Mouse (Mus musculus) stomach, postnatal 0 days (tissue): ENCODE measurements at regions not wholly inside any gene's neighbourhood (a gene's known extent, or its start where the extent isn't known, plus 50 kb on each side); places are given as distances from the start of the nearest gene placed in this dataset.

Experiments
- ATAC-seq: fragments of 200-750 bp; cut with Nextera tagmentation; 2 replicates; pipeline ENCODE4 v1.8.0; 2017; ENCODE audit not compliant: low FRiP score, low TSS enrichment
- DNase-seq: peaks from one replicate; pipeline ENCODE4 v3.0.0-alpha.2; 2016; ENCODE audit warnings: low spot score
- H3K27ac ChIP-seq: fragments of 300-500 bp; sonication (generic); replicated peaks from 2 replicates; pipeline ENCODE4 v1.5.1; 2014; ENCODE audit warnings: mild to moderate bottlenecking, control low read depth
- H3K27me3 ChIP-seq: fragments of 300-500 bp; sonication (generic); 2 replicates; pipeline ENCODE4 v1.6.1; 2014; ENCODE audit warnings: low read length; ENCODE audit not compliant: control insufficient read depth, insufficient read depth
- H3K36me3 ChIP-seq: fragments of 300-500 bp; sonication (generic); 2 replicates; pipeline ENCODE4 v1.6.1; 2014; ENCODE audit warnings: low read length, mixed read lengths; ENCODE audit not compliant: control insufficient read depth, insufficient read depth
- H3K4me1 ChIP-seq: fragments of 300-500 bp; sonication (generic); replicated peaks from 2 replicates; pipeline ENCODE4 v1.6.1; 2014; ENCODE audit warnings: antibody characterized with exemption; ENCODE audit not compliant: control insufficient read depth, insufficient read depth
- H3K4me2 ChIP-seq: fragments of 300-500 bp; sonication (generic); replicated peaks from 2 replicates; pipeline ENCODE4 v1.6.1; 2014; ENCODE audit warnings: low read depth, mild to moderate bottlenecking, control low read depth, moderate library complexity
- H3K4me3 ChIP-seq: fragments of 300-500 bp; sonication (generic); 2 replicates; pipeline ENCODE4 v1.5.1; 2014; ENCODE audit warnings: low read depth, low read length, control low read depth
- H3K9ac ChIP-seq: fragments of 300-500 bp; sonication (generic); 2 replicates; pipeline ENCODE4 v1.6.1; 2014; ENCODE audit warnings: mild to moderate bottlenecking, low read length, control low read depth, mixed read lengths
- H3K9me3 ChIP-seq: fragments of 300-500 bp; sonication (generic); 2 replicates; pipeline ENCODE4 v1.6.1; 2016; ENCODE audit warnings: low read length; ENCODE audit not compliant: control insufficient read depth
- CTCF ChIP-seq: IDR thresholded peaks from 2 replicates; pipeline ENCODE4 v1.5.1; 2016; ENCODE audit warnings: antibody characterized with exemption, low read depth, mild to moderate bottlenecking, moderate library complexity
- EP300 ChIP-seq: optimal IDR thresholded peaks from 2 replicates; pipeline ENCODE3; 2016; ENCODE audit warnings: antibody characterized with exemption
- WGBS: fragments of 180-500 bp; shearing (Covaris S2); extraction: QIAGEN DNeasy Blood & Tissue Kit; methylation state at CpG from one replicate; pipeline ENCODE4 v1.1.7; 2014; 5-methylcytosine and 5-hydroxymethylcytosine counted together

- no peak for DNase-seq
- Histone ChIP-seq H3K36me3 (no peaks in the 10 kb centered on the region), H3K9me3 (no peaks in the 10 kb centered on the region), H3K27me3 (no peaks in the 10 kb centered on the region), H3K4me2 (no peak overlapping the region), H3K27ac (no peak overlapping the region), H3K4me3 (no peak overlapping the region), H3K9ac (no peak overlapping the region), H3K4me1 (no peaks in the 10 kb centered on the region)
- no peak for ATAC-seq
- WGBS: 43% methylated on average over 2 of the region's 2 CpGs
- no peak for TF ChIP-seq EP300
- no peak for TF ChIP-seq CTCF
Measured at GRCm38 (mm10) chr2:46678366-46678765, 1561.2 kb upstream of the Zeb2 start.

DNA sequence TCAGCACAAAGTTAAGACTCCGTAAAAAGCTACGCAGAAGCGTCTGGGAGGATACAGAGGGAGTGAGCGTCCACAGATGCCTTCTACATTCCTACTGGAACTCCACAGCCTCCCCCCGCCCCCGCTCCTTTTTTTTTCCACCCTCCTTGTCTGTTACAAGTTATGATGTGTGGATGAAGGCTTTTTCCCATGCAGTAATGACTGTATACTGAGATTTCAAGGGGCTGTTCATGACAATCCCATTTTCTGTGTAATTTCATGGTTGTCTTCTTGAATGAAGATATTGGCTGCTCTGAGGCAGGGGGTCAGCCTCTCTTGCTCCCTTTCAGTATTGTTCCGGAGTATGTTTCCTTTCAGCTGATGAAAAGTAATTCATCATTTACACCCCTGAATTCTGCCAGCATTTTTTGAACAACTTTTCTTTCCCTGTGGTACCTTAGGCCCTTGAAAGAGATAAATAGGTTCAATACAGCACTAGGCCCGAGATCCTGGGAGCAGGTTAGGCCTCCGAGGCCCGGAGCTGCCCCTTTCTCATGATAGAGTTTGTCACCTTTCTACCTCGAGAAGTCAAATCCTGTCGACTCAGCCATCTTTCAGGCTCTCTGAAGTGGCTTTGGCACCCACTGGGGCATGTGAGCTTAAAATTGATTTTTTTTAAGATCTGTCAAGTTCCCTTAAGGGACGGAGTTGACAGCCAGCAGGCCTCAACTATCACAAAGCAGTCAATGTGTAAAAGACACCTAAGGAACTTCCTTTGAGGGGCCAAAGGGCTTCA is 1552.5 kb upstream of the Zeb2 start:
- no peaks in the 10 kb centered on the region for H3K27me3 ChIP-seq
- no peak overlapping the region for H3K4me2 ChIP-seq
- no peak for DNase-seq
- no peaks in the 10 kb centered on the region for H3K4me1 ChIP-seq
- WGBS: 72% methylated on average over 13 of the region's 13 CpGs
- H3K27ac ChIP-seq: no peak overlapping the region
- no peak for ATAC-seq
- H3K9ac ChIP-seq: no peak overlapping the region
- TF ChIP-seq CTCF: no peak
- no peak for TF ChIP-seq EP300
- no peak overlapping the region for H3K4me3 ChIP-seq
- no peaks in the 10 kb centered on the region for H3K36me3 ChIP-seq
- H3K9me3 ChIP-seq: no peaks in the 10 kb centered on the region

- ATAC-seq: no peak
- H3K9me3 ChIP-seq: no peaks in the 10 kb centered on the region
- H3K9ac ChIP-seq: no peak overlapping the region
- H3K4me1 ChIP-seq: no peaks in the 10 kb centered on the region
- H3K36me3 ChIP-seq: no peaks in the 10 kb centered on the region
- H3K27me3 ChIP-seq: no peaks in the 10 kb centered on the region
- WGBS: 52% methylated on average over 3 of the region's 3 CpGs
- no peak overlapping the region for H3K4me3 ChIP-seq
- H3K4me2 ChIP-seq: no peak overlapping the region
- no peak overlapping the region for H3K27ac ChIP-seq
- no peak for DNase-seq
- TF ChIP-seq EP300 (no peak), CTCF (no peak)
Measured at GRCm38 (mm10) chr2:46666990-46667337, 1549.8 kb upstream of the Zeb2 start.

DNA sequence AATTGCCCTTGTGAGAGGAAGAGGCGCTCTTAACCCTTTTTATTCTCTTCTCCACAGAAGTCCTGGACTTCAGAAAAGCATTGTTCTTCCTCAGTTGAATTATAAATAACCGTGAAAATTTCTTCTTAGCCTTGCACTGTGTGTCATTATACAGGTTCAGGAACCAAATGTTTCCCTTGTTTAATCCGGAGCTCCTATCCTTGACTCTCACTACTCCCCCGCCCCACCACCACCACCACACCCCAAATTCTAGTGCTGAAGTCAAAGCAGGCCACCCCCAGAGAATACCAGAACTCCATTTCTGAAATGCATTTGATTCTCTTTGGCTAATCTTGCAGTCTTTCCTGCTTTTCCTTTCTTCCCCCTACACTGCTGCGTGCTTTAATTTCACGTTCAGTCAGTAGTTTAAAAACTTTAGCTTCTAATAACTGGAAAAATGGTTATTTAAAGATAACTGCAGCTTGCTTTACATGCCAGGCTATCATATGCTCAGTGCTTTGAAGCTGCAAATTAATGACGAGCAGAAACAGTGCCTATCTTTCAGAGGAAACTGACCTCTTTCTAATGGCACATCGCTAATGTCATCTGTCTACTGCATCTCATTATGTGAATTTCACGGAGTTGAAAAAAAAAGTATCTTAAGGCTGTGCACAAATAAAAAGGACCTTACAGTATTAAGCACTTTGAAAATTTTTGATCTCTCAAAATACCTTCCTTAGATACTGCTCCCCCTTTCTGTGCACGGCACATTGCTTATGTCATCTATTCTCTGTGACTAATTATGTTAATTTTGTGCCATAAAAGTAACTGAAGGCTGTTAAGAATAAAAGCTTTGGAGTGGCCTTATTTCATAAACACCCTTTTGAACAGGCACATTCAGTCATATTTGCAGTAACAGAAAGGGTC is 1549.1 kb upstream of the Zeb2 start:
- WGBS: 62% methylated on average over 10 of the region's 10 CpGs
- Histone ChIP-seq H3K4me2 (no peak overlapping the region), H3K4me1 (no peaks in the 10 kb centered on the region), H3K27ac (no peak overlapping the region), H3K9me3 (no peaks in the 10 kb centered on the region), H3K9ac (no peak overlapping the region), H3K36me3 (no peaks in the 10 kb centered on the region), H3K4me3 (no peak overlapping the region), H3K27me3 (no peaks in the 10 kb centered on the region)
- no peak for TF ChIP-seq EP300
- TF ChIP-seq CTCF: no peak
- DNase-seq: no peak
- ATAC-seq: no peak

DNA sequence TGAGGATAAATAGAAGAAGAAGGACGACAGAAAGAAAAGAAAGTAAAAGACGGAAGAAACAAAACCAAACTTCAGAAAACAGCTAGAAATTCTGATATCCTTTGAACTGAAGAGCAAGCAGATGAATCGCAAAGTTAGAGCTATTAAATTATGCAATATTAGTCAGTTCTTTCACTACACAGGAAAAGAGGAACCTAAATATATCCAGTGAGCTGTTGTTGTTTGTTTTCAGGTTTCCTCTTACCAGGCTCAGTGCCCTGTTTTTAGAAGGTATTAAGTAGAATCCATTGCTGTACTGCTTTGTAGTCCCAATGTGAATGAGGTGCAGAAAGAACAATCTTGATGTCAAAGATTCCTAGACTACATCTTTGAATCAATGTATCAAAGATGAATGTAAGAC is 1544.7 kb upstream of the Zeb2 start:
- Histone ChIP-seq H3K4me2 (no peak overlapping the region), H3K36me3 (no peaks in the 10 kb centered on the region), H3K27ac (no peak overlapping the region), H3K9me3 (no peaks in the 10 kb centered on the region), H3K27me3 (no peaks in the 10 kb centered on the region), H3K4me3 (no peak overlapping the region), H3K9ac (no peak overlapping the region), H3K4me1 (no peaks in the 10 kb centered on the region)
- ATAC-seq (no peak), DNase-seq (no peak)
- TF ChIP-seq CTCF (no peak), EP300 (no peak)
- 77% methylated on average over 3 of the region's 3 CpGs for WGBS

DNA sequence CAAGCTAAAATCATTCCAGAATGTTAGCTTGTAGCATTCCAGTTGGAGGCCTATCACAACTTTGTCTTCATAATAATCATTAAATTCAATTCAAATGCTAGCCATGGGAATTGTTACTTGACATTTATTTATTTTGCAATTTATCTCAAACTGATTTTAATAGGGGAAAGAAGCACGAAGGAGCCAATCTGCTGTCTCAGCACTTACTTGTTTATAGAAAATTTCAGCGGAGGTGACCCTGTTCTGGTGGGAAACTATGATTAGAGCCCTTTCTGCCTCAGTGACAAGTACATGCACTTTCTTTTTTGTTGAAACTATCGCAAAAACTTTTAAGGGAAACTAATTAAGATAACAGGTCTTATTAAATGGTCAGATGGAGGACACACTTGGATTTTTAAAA is 1543.4 kb upstream of the Zeb2 start:
- ATAC-seq (no peak), DNase-seq (no peak)
- no peak for TF ChIP-seq EP300
- no peak for TF ChIP-seq CTCF
- H3K4me1 ChIP-seq: no peaks in the 10 kb centered on the region
- H3K27me3 ChIP-seq: no peaks in the 10 kb centered on the region
- H3K9ac ChIP-seq: no peak overlapping the region
- no peak overlapping the region for H3K4me2 ChIP-seq
- H3K27ac ChIP-seq: no peak overlapping the region
- WGBS: 61% methylated on average over 3 of the region's 3 CpGs
- H3K4me3 ChIP-seq: no peak overlapping the region
- H3K9me3 ChIP-seq: no peaks in the 10 kb centered on the region
- H3K36me3 ChIP-seq: no peaks in the 10 kb centered on the region
